Mouse (Mus musculus): Measurements from ENCODE around the gene Med13.
"Not testable (repeated sequence)": the region's sequence is repeated elsewhere in the genome, so short reads cannot be mapped to it uniquely, and the experiment has no call there.

Med13 gene

GRCm38 (mm10) chr11:86380521-86381238 lies 23.3 kb upstream of the Med13 start:
- DNase-seq (ENCODE audit: low read depth, low spot score), result no peak

GRCm38 (mm10) chr11:86378981-86379380 lies 21.6 kb upstream of the Med13 start:
- DNase-seq (ENCODE audit: low read depth, low spot score), result no peak

GRCm38 (mm10) chr11:86377841-86378240 lies 20.4 kb upstream of the Med13 start:
- no peak for DNase-seq (ENCODE audit: low read depth, low spot score)

- no peak for DNase-seq (ENCODE audit: low read depth, low spot score)
These were observed 19.3 kb upstream of the Med13 start for GRCm38 (mm10) chr11:86376707-86377106.

GRCm38 (mm10) chr11:86375086-86375485 lies 17.7 kb upstream of the Med13 start:
- DNase-seq (ENCODE audit: low read depth, low spot score), result no peak

- no peak for DNase-seq (ENCODE audit: low read depth, low spot score)
These were observed 13.9 kb upstream of the Med13 start for GRCm38 (mm10) chr11:86371266-86371665.

- no peak for DNase-seq (ENCODE audit: low read depth, low spot score)
These were observed 12.5 kb upstream of the Med13 start for GRCm38 (mm10) chr11:86369860-86370259.

- DNase-seq (ENCODE audit: low read depth, low spot score), result no peak
These were observed 11.6 kb upstream of the Med13 start for GRCm38 (mm10) chr11:86369003-86369402.

- no peak for DNase-seq (ENCODE audit: low read depth, low spot score)
These were observed 7.5 kb upstream of the Med13 start for GRCm38 (mm10) chr11:86364709-86365452.

GRCm38 (mm10) chr11:86357984-86358528 lies 654 bp upstream of the Med13 start:
- DNase-seq (ENCODE audit: low read depth, low spot score), result peak; percentile 99

GRCm38 (mm10) chr11:86356007-86356853 lies 1.2 kb downstream of the Med13 start:
- DNase-seq (ENCODE audit: low read depth, low spot score), result peak; percentile 75

- no peak for DNase-seq (ENCODE audit: low read depth, low spot score)
These were observed 3.8 kb downstream of the Med13 start for GRCm38 (mm10) chr11:86353586-86353985.

GRCm38 (mm10) chr11:86351766-86352315 lies 5.6 kb downstream of the Med13 start:
- DNase-seq (ENCODE audit: low read depth, low spot score), result peak; percentile 29

GRCm38 (mm10) chr11:86350636-86351138 lies 6.7 kb downstream of the Med13 start:
- no peak for DNase-seq (ENCODE audit: low read depth, low spot score)

- DNase-seq (ENCODE audit: low read depth, low spot score), result no peak
These were observed 8.1 kb downstream of the Med13 start for GRCm38 (mm10) chr11:86349325-86349724.

GRCm38 (mm10) chr11:86348872-86349271 lies 8.5 kb downstream of the Med13 start:
- DNase-seq (ENCODE audit: low read depth, low spot score), result no peak

- no peak for DNase-seq (ENCODE audit: low read depth, low spot score)
These were observed 9.8 kb downstream of the Med13 start for GRCm38 (mm10) chr11:86347387-86348122.

GRCm38 (mm10) chr11:86346525-86346924 lies 10.9 kb downstream of the Med13 start:
- no peak for DNase-seq (ENCODE audit: low read depth, low spot score)

- DNase-seq (ENCODE audit: low read depth, low spot score), result not testable (repeated sequence)
These were observed 12.5 kb downstream of the Med13 start for GRCm38 (mm10) chr11:86344940-86345339.

- DNase-seq (ENCODE audit: low read depth, low spot score), result no peak
These were observed 33.2 kb downstream of the Med13 start for GRCm38 (mm10) chr11:86324251-86324650.

GRCm38 (mm10) chr11:86314992-86315391 lies 42.4 kb downstream of the Med13 start:
- DNase-seq (ENCODE audit: low read depth, low spot score), result not testable (repeated sequence)
